Mouse (Mus musculus): ENCODE results near the gene Cd5. TPM values are rescaled to one million over a fixed set of nuclear protein-coding genes. Genes with fewer than 3 reads are reported as not detected.

The Cd5 gene
- 0.09 and 0.28 TPM in 2 replicates for polyA plus RNA-seq (2015; fragmentation: Nextera tagmentation; extraction: Ambion mirVana)

DNA sequence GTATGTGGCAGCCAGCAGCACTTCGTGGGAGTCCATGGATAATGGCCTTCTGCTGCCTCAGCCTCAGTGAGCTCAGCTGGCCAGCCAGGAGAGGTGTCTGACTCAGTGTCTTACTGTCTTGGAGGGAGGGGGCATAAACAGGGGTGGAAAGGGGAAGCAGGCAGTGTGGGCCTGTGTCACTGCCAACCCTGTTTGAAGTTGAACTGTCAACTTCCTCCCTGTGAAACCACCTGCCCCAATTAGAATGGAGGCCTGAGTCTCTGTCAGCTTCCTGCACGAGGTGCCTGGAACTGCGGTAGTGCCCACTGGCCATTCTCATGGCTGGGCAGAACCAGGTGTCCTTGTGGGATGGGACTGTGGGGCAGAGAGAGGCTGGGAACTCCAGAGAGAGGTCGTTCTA is at the start of gene Cd5:
Cd5 (minus strand) TSS at position 192 of the 400 bp plus-strand sequence.
- H3K4me2 ChIP-seq (ENCODE audit: low read length) = no peak within 1 kb of the TSS
- H3K9me3 ChIP-seq (ENCODE audit: control insufficient read depth, low read length) = no peaks in the 10 kb centered on the region
- no peak within 1 kb of the TSS for H3K9ac ChIP-seq (ENCODE audit: low read depth, low read length)
- no peak within 1 kb of the TSS for H3K27ac ChIP-seq (ENCODE audit: low read depth, low read length)
- 81% methylated on average over 4 of the region's 4 CpGs for WGBS
- no peak for ATAC-seq
- no peaks in the 10 kb centered on the region for H3K27me3 ChIP-seq (replicated peaks; ENCODE audit: control insufficient read depth, insufficient read depth, low read length)
- H3K36me3 ChIP-seq (ENCODE audit: control insufficient read depth, insufficient read depth, low read length) = no peaks in the 10 kb centered on the region
- no peak within 1 kb of the TSS for H3K4me3 ChIP-seq (ENCODE audit: low read length)
- no peaks in the 10 kb centered on the region for H3K4me1 ChIP-seq (ENCODE audit: control insufficient read depth, insufficient read depth, low read depth, low read length)

DNA sequence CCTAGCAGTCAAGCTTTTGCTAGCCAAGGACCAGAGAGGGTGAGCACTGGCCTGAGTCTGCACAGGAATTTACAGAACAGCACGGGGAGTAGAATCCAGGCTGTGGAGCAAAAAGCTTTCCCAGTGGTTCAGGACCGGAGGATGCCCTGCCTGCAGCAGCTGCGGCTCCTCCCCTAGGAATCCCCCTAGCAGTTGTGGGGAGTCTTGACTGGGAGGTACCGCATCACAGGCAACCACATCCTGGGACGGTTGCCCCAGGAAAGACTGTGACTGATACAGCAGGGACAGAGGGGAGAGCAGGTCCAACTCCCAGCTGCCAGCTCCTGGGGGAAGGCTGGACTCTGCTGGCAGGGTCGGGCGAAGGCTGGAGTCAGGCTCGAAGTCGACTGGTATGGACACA is 49.4 kb upstream of the Cd5 start:
- Histone ChIP-seq H3K4me1 (ENCODE audit: control insufficient read depth, insufficient read depth, low read depth, low read length) (no peaks in the 10 kb centered on the region), H3K9me3 (ENCODE audit: control insufficient read depth, low read length) (no peaks in the 10 kb centered on the region), H3K27ac (ENCODE audit: low read depth, low read length) (no peak overlapping the region), H3K4me3 (ENCODE audit: low read length) (no peak overlapping the region), H3K9ac (ENCODE audit: low read depth, low read length) (no peak overlapping the region), H3K4me2 (ENCODE audit: low read length) (no peak overlapping the region), H3K27me3 (replicated peaks; ENCODE audit: control insufficient read depth, insufficient read depth, low read length) (no peaks in the 10 kb centered on the region), H3K36me3 (ENCODE audit: control insufficient read depth, insufficient read depth, low read length) (no peaks in the 10 kb centered on the region)
- 72% methylated on average over 9 of the region's 9 CpGs for WGBS
- ATAC-seq = no peak

DNA sequence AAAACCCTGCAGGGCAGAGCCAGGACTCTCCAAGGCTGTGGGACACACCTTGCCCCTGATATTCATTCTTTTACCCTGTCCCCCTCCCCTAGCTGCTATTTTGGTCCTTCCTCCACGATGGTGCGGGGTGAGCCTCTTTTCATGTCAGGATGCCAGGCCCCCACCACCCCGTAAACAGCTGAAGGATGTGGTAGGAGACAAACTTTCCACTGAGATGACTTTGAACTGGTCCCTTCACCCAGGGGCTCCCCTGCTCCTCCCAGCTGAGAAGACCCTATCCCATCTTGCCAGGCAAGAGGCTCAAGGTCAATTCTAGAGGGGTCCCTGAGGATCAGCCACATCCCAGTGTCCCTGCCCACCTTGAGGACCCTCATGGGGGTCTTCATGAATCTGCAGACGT is 48.6 kb upstream of the Cd5 start:
- Histone ChIP-seq H3K36me3 (ENCODE audit: control insufficient read depth, insufficient read depth, low read length) (no peaks in the 10 kb centered on the region), H3K27ac (ENCODE audit: low read depth, low read length) (no peak overlapping the region), H3K9ac (ENCODE audit: low read depth, low read length) (no peak overlapping the region), H3K9me3 (ENCODE audit: control insufficient read depth, low read length) (no peaks in the 10 kb centered on the region), H3K4me1 (ENCODE audit: control insufficient read depth, insufficient read depth, low read depth, low read length) (no peaks in the 10 kb centered on the region), H3K4me2 (ENCODE audit: low read length) (no peak overlapping the region), H3K27me3 (replicated peaks; ENCODE audit: control insufficient read depth, insufficient read depth, low read length) (no peaks in the 10 kb centered on the region), H3K4me3 (ENCODE audit: low read length) (no peak overlapping the region)
- WGBS = 76% methylated on average over 4 of the region's 4 CpGs
- no peak for ATAC-seq

DNA sequence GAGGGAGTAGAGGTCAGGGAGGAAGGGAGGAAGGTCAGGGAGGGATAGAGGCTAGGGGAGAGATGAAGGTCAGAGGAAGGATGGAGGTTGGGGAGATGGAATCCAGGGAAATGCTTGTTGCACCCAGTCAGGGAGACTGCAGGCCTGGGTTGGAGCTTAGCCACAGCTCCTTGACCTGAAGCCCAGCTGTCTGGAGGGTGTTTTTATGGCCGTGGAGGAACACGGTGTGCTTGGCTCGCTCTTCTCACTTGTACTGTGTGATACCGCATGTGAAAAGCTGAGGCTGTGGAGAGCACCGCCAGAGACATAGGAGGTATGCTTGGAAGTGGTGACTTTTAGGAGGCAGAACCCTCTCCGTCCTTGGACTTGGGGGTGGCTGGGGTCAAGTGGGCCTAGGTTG is 48.0 kb upstream of the Cd5 start:
- H3K4me3 ChIP-seq (ENCODE audit: low read length) = no peak overlapping the region
- H3K27ac ChIP-seq (ENCODE audit: low read depth, low read length) = no peak overlapping the region
- 85% methylated on average over 6 of the region's 6 CpGs for WGBS
- no peaks in the 10 kb centered on the region for H3K36me3 ChIP-seq (ENCODE audit: control insufficient read depth, insufficient read depth, low read length)
- H3K4me1 ChIP-seq (ENCODE audit: control insufficient read depth, insufficient read depth, low read depth, low read length) = no peaks in the 10 kb centered on the region
- ATAC-seq = no peak
- H3K9ac ChIP-seq (ENCODE audit: low read depth, low read length) = no peak overlapping the region
- H3K27me3 ChIP-seq (replicated peaks; ENCODE audit: control insufficient read depth, insufficient read depth, low read length) = no peaks in the 10 kb centered on the region
- H3K9me3 ChIP-seq (ENCODE audit: control insufficient read depth, low read length) = no peaks in the 10 kb centered on the region
- no peak overlapping the region for H3K4me2 ChIP-seq (ENCODE audit: low read length)

DNA sequence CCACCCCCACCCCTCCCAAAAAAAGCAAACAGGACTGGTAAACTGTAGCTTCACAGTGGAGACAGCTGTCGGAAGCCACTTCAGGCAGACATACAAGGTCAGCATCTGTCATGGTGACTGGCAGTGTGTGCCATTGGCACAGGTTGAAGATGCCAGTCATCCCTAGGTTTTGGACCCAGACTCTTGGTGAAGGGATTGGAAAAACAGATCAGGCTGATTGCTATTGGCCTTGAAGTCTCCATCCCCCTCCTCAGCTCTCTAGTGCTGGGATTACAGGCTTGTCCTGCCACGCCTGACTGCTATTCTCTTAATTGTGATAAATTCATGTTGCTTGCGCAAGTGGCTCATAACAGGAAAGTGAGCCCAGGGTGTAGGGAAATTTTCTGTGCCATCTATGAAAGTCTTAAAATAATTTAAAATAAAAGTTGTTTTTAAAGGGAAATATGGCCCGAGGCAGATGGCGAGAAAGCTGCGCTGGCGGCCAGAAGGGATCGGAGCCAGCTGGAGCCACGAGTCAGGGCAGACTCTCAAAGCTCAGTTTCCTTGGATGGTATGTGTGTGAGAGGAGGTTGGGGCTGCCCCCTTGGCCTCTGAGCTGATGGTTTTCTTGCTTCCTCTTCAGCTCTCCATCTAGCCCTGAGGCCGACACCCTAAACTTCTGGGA is 46.1 kb upstream of the Cd5 start:
- peak; percentile 64 for ATAC-seq
- Histone ChIP-seq H3K36me3 (ENCODE audit: control insufficient read depth, insufficient read depth, low read length) (no peaks in the 10 kb centered on the region), H3K4me3 (ENCODE audit: low read length) (no peak overlapping the region), H3K27ac (ENCODE audit: low read depth, low read length) (no peak overlapping the region), H3K27me3 (replicated peaks; ENCODE audit: control insufficient read depth, insufficient read depth, low read length) (no peaks in the 10 kb centered on the region), H3K4me1 (ENCODE audit: control insufficient read depth, insufficient read depth, low read depth, low read length) (no peaks in the 10 kb centered on the region), H3K4me2 (ENCODE audit: low read length) (no peak overlapping the region), H3K9me3 (ENCODE audit: control insufficient read depth, low read length) (no peaks in the 10 kb centered on the region), H3K9ac (ENCODE audit: low read depth, low read length) (no peak overlapping the region)
- whole genome bisulfite sequencing = 71% methylated on average over 10 of the region's 10 CpGs

DNA sequence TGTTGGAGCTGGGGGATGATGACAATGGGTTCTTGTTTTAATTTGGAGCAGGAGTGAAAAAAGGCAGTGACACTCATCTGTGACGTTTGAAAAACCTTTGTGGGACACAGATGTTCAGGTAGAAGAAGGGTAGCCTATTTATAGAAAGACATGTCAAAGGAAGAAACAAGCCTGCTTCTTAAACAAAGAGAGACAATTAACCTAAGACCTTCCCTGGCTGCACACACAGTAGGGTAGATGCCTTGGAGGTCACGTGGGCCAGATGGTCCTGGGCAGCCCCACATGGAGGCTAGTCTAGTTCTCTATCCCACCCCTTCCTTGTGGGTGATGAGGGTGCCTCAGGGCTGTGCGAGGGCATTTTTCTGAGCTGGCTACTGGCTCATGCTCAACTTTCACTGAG is 45.3 kb upstream of the Cd5 start:
- Histone ChIP-seq H3K4me3 (ENCODE audit: low read length) (no peak overlapping the region), H3K27me3 (replicated peaks; ENCODE audit: control insufficient read depth, insufficient read depth, low read length) (no peaks in the 10 kb centered on the region), H3K9me3 (ENCODE audit: control insufficient read depth, low read length) (no peaks in the 10 kb centered on the region), H3K27ac (ENCODE audit: low read depth, low read length) (no peak overlapping the region), H3K36me3 (ENCODE audit: control insufficient read depth, insufficient read depth, low read length) (no peaks in the 10 kb centered on the region), H3K9ac (ENCODE audit: low read depth, low read length) (no peak overlapping the region), H3K4me2 (ENCODE audit: low read length) (no peak overlapping the region), H3K4me1 (ENCODE audit: control insufficient read depth, insufficient read depth, low read depth, low read length) (no peaks in the 10 kb centered on the region)
- 22% methylated on average over 3 of the region's 3 CpGs for WGBS
- ATAC-seq = peak; percentile 62

DNA sequence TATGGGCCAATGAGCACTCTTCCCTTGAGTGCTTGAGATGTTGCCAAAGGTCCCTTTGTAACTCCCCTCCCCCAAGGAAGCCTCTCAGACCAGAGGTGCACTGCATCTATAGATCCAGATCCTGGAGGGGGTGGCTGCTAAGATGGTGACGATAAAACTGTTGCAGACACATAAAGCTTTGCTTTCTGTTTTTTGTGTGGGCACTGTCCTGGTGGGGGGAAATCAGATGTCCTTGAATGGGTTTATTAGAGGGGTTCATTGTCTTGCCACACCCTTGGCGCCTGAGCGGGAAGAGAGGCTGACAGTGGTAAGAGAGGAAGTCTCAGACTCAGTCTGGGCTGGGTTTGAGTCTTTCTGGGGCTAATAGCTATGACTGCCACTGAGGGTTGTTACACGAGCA is 44.4 kb upstream of the Cd5 start:
- 82% methylated on average over 4 of the region's 4 CpGs for WGBS
- H3K27me3 ChIP-seq (replicated peaks; ENCODE audit: control insufficient read depth, insufficient read depth, low read length) = no peaks in the 10 kb centered on the region

DNA sequence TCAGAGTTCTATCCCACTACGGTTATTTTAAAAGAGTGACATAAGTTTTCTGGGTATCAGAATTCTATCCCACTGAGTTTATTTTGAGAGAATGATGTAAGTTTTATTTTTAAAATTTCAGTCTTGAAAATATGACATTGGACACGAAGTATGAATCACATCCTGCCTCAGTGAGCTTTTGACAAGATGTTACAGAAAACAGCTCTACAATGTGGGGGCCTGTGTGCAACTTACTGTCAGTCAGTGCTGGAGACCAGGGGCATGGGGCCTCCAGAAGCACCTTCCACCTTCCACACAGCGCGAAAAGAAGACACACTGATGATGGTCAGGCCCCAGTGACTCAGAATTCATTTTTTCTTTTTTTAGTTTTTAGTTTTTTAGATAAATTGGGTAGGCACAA is 42.8 kb upstream of the Cd5 start:
- ATAC-seq = no peak
- WGBS = 82% methylated on average over 4 of the region's 4 CpGs
- Histone ChIP-seq H3K4me2 (ENCODE audit: low read length) (no peak overlapping the region), H3K9ac (ENCODE audit: low read depth, low read length) (no peak overlapping the region), H3K4me3 (ENCODE audit: low read length) (no peak overlapping the region), H3K36me3 (ENCODE audit: control insufficient read depth, insufficient read depth, low read length) (no peaks in the 10 kb centered on the region), H3K27ac (ENCODE audit: low read depth, low read length) (no peak overlapping the region), H3K4me1 (ENCODE audit: control insufficient read depth, insufficient read depth, low read depth, low read length) (no peaks in the 10 kb centered on the region), H3K9me3 (ENCODE audit: control insufficient read depth, low read length) (no peaks in the 10 kb centered on the region), H3K27me3 (replicated peaks; ENCODE audit: control insufficient read depth, insufficient read depth, low read length) (no peaks in the 10 kb centered on the region)

More for the DNA sequence above, 44.4 kb upstream of the Cd5 start:
- Histone ChIP-seq H3K4me2 (ENCODE audit: low read length) (no peak overlapping the region), H3K4me1 (ENCODE audit: control insufficient read depth, insufficient read depth, low read depth, low read length) (no peaks in the 10 kb centered on the region), H3K36me3 (ENCODE audit: control insufficient read depth, insufficient read depth, low read length) (no peaks in the 10 kb centered on the region), H3K9me3 (ENCODE audit: control insufficient read depth, low read length) (no peaks in the 10 kb centered on the region), H3K4me3 (ENCODE audit: low read length) (no peak overlapping the region), H3K9ac (ENCODE audit: low read depth, low read length) (no peak overlapping the region), H3K27ac (ENCODE audit: low read depth, low read length) (no peak overlapping the region)
- no peak for ATAC-seq

DNA sequence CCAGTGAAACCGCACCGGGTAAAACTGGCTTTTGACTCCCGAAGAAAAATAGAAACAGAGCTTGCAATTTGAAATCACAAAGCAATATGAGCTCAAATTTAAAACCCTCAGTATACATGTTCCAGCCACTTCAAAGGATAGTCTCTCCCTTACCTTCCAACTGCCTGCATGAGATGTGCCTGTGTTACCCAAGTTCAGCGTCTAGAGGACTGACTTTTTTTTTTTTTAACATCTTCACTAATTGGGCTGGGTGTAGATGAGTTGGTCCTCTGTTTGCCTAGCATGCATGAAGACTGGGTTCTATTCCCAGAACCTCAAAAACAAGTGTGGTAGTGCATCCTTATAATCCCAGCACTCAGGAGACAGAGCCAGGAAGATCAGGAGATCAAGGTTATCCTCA is 38.1 kb upstream of the Cd5 start:
- Histone ChIP-seq H3K9ac (ENCODE audit: low read depth, low read length) (no peak overlapping the region), H3K4me2 (ENCODE audit: low read length) (no peak overlapping the region), H3K27ac (ENCODE audit: low read depth, low read length) (no peak overlapping the region), H3K27me3 (replicated peaks; ENCODE audit: control insufficient read depth, insufficient read depth, low read length) (no peaks in the 10 kb centered on the region), H3K4me3 (ENCODE audit: low read length) (no peak overlapping the region), H3K9me3 (ENCODE audit: control insufficient read depth, low read length) (no peaks in the 10 kb centered on the region), H3K4me1 (ENCODE audit: control insufficient read depth, insufficient read depth, low read depth, low read length) (no peaks in the 10 kb centered on the region), H3K36me3 (ENCODE audit: control insufficient read depth, insufficient read depth, low read length) (no peaks in the 10 kb centered on the region)
- ATAC-seq = no peak
- WGBS = 94% methylated on average over 4 of the region's 4 CpGs

DNA sequence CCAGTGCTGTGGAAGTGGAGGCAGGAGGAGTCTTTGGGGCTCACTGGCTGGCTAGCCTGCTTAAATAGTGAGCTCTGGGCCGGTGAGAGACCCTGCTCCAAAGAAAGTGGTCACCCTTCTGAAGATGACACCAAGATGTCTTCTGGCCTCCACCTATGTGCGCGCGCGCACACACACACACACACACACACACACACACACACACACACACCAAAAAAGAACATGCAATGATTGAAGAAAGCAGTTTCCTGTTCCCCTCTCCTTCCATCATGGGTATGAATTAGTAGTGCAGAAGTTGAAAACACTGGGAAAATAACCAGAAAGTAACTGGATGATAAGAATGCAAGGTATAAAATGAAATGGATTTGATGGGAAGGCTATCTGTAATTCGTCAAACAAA is 35.3 kb upstream of the Cd5 start:
- Histone ChIP-seq H3K27me3 (replicated peaks; ENCODE audit: control insufficient read depth, insufficient read depth, low read length) (no peaks in the 10 kb centered on the region), H3K9me3 (ENCODE audit: control insufficient read depth, low read length) (no peaks in the 10 kb centered on the region), H3K4me1 (ENCODE audit: control insufficient read depth, insufficient read depth, low read depth, low read length) (peaks cover 6% of the 10 kb centered on the region), H3K4me3 (ENCODE audit: low read length) (no peak overlapping the region), H3K4me2 (ENCODE audit: low read length) (no peak overlapping the region), H3K9ac (ENCODE audit: low read depth, low read length) (no peak overlapping the region), H3K36me3 (ENCODE audit: control insufficient read depth, insufficient read depth, low read length) (no peaks in the 10 kb centered on the region), H3K27ac (ENCODE audit: low read depth, low read length) (no peak overlapping the region)
- ATAC-seq = no peak
- WGBS = 98% methylated on average over 6 of the region's 6 CpGs
